In genomic region chr6:52894501-52894823, GRCm38 (mm10) we compare ENCODE assay signal across 11 mouse cellular contexts.
A peak's percentile ranks its signal among the peaks of the same experiment; 100 is the strongest.
DNase-seq lines count a peak whose midpoint lies in the region; ATAC-seq and TF ChIP-seq lines count a peak whose summit lies in the region.
"Had no signal": no experiment of that assay in that cellular context is flagged by ENCODE, and none has a peak within 500 bp of the region (broad histone marks: within the 10 kb centered on the region; RNA-seq: fewer than 3 reads in every experiment).

No protein-coding gene starts in this region.

- no peaks in the 10 kb centered on the region for H3K9me3 ChIP-seq in intestine, postnatal 0 days (ENCODE audit: control insufficient read depth)
- H3K9me3 ChIP-seq in intestine, embryonic 16.5 days (ENCODE audit: control insufficient read depth, low read length) = no peaks in the 10 kb centered on the region
- H3K9me3 ChIP-seq in forebrain, embryonic 15.5 days = no peaks in the 10 kb centered on the region
- no peaks in the 10 kb centered on the region for H3K9me3 ChIP-seq in midbrain, embryonic 14.5 days (ENCODE audit: control insufficient read depth, low read length)
- H3K9me3 ChIP-seq: limb, embryonic 15.5 days had no signal

- H3K4me2 ChIP-seq in intestine, postnatal 0 days (replicated peaks; ENCODE audit: low read depth) = peak overlapping the region; percentile 17; the same call in 1 of the 2 replicates
- H3K4me2 ChIP-seq in intestine, embryonic 16.5 days (ENCODE audit: low read depth, low read length) = no peak overlapping the region
- H3K4me2 ChIP-seq in forebrain, embryonic 15.5 days (replicated peaks) = peak overlapping the region; percentile 39
- H3K4me2 ChIP-seq in midbrain, embryonic 14.5 days (ENCODE audit: low read length) = peak overlapping the region; percentile 23
- H3K4me2 ChIP-seq: limb, embryonic 15.5 days had no signal

- no peak overlapping the region for H3K27ac ChIP-seq in intestine, postnatal 0 days (ENCODE audit: low read depth, low read length)
- H3K27ac ChIP-seq in intestine, embryonic 16.5 days (ENCODE audit: low read length) = no peak overlapping the region
- peak overlapping the region; percentile 54 for H3K27ac ChIP-seq in forebrain, embryonic 15.5 days (replicated peaks)
- peak overlapping the region; percentile 34 for H3K27ac ChIP-seq in midbrain, embryonic 14.5 days (replicated peaks; ENCODE audit: low read depth, low read length)
- H3K27ac ChIP-seq: limb, embryonic 15.5 days had no signal

- no peak overlapping the region for H3K4me3 ChIP-seq in intestine, postnatal 0 days (ENCODE audit: low read depth, low read length)
- H3K4me3 ChIP-seq in intestine, embryonic 16.5 days (ENCODE audit: low read length) = no peak overlapping the region
- 0 out of 2 replicates have a peak overlapping the region, but pooled peaks have one; percentile 8 for H3K4me3 ChIP-seq in forebrain, embryonic 15.5 days
- H3K4me3 ChIP-seq in midbrain, embryonic 14.5 days (replicated peaks; ENCODE audit: low read depth, low read length) = no peak overlapping the region
- H3K4me3 ChIP-seq: limb, embryonic 15.5 days had no signal

- H3K9ac ChIP-seq in intestine, postnatal 0 days (ENCODE audit: low read depth, low read length) = no peak overlapping the region
- H3K9ac ChIP-seq in intestine, embryonic 16.5 days (ENCODE audit: low read depth, low read length) = no peak overlapping the region
- H3K9ac ChIP-seq in forebrain, embryonic 15.5 days (replicated peaks) = 0 out of 2 replicates have a peak overlapping the region, but pooled peaks have one; percentile 6
- no peak overlapping the region for H3K9ac ChIP-seq in midbrain, embryonic 14.5 days (replicated peaks; ENCODE audit: low read length)
- H3K9ac ChIP-seq: limb, embryonic 15.5 days had no signal

- no peak for TF ChIP-seq CTCF in intestine, postnatal 0 days (IDR thresholded peaks at IDR 0.05; ENCODE audit: low read depth)

- no peaks in the 10 kb centered on the region for H3K4me1 ChIP-seq in intestine, postnatal 0 days (replicated peaks; ENCODE audit: control insufficient read depth, insufficient read depth, low read length)
- no peaks in the 10 kb centered on the region for H3K4me1 ChIP-seq in intestine, embryonic 16.5 days (ENCODE audit: control insufficient read depth, insufficient read depth, low read length)
- peaks cover 27% of the 10 kb centered on the region for H3K4me1 ChIP-seq in forebrain, embryonic 15.5 days
- H3K4me1 ChIP-seq in midbrain, embryonic 14.5 days (ENCODE audit: control insufficient read depth, insufficient read depth, low read length) = peaks cover 23% of the 10 kb centered on the region

- intact Hi-C loops in heart, postnatal 25 days (cut with DNase I) = no loop called here

- ATAC-seq in intestine, postnatal 0 days = no peak
- no peak for ATAC-seq in intestine, embryonic 16.5 days
- ATAC-seq in forebrain, embryonic 15.5 days (replicated peaks) = peak; percentile 75
- ATAC-seq in midbrain, embryonic 14.5 days (ENCODE audit: low FRiP score, low TSS enrichment) = 0 out of 2 replicates have a peak, but pooled peaks have one; percentile 20
- ATAC-seq: Patski had no signal

- no peaks in the 10 kb centered on the region for H3K27me3 ChIP-seq in intestine, postnatal 0 days (replicated peaks; ENCODE audit: control insufficient read depth, insufficient read depth, low read length)
- no peaks in the 10 kb centered on the region for H3K27me3 ChIP-seq in intestine, embryonic 16.5 days (replicated peaks; ENCODE audit: control insufficient read depth, insufficient read depth, low read length)
- H3K27me3 ChIP-seq in forebrain, embryonic 15.5 days = peaks cover 7% of the 10 kb centered on the region; the same call in 1 of the 2 replicates
- H3K27me3 ChIP-seq in midbrain, embryonic 14.5 days (ENCODE audit: control insufficient read depth, insufficient read depth, low read length) = no peaks in the 10 kb centered on the region
- H3K27me3 ChIP-seq: limb, embryonic 15.5 days; Patski had no signal

- DNase-seq in brain, adult 2 months (ENCODE audit: low read depth, low spot score) = peak; percentile 42
- DNase-seq in midbrain, embryonic 14.5 days = peak; percentile 66
- no peak for DNase-seq in adrenal gland, adult 8-10 months
- no peak for DNase-seq in kidney, postnatal 36 days
- no peak for DNase-seq in heart, postnatal 25 days (ENCODE audit: low spot score)
- DNase-seq: kidney, postnatal 25 days had no signal

- no peaks in the 10 kb centered on the region for H3K36me3 ChIP-seq in intestine, postnatal 0 days (ENCODE audit: control insufficient read depth, insufficient read depth)
- H3K36me3 ChIP-seq in intestine, embryonic 16.5 days (ENCODE audit: control insufficient read depth, insufficient read depth, low read length) = no peaks in the 10 kb centered on the region
- no peaks in the 10 kb centered on the region for H3K36me3 ChIP-seq in forebrain, embryonic 15.5 days
- no peaks in the 10 kb centered on the region for H3K36me3 ChIP-seq in midbrain, embryonic 14.5 days (ENCODE audit: control insufficient read depth, insufficient read depth, low read length)

- 64% methylated on average over 13 of the region's 13 CpGs for WGBS in intestine, postnatal 0 days
- 39% methylated on average over 13 of the region's 13 CpGs for WGBS in intestine, embryonic 16.5 days
- 5% methylated on average over 13 of the region's 13 CpGs for WGBS in forebrain, embryonic 15.5 days
- 23% methylated on average over 13 of the region's 13 CpGs for WGBS in midbrain, embryonic 14.5 days

Comparison
In these comparisons a context has a peak if more than half of its experiments do, and no peak if none do; other contexts are left out.
1. ATAC-seq: peak in forebrain, embryonic 15.5 days (single experiment) and midbrain, embryonic 14.5 days (single experiment); none in intestine, postnatal 0 days (single experiment) and intestine, embryonic 16.5 days (single experiment).
2. H3K27ac ChIP-seq: peak in forebrain, embryonic 15.5 days (single experiment) and midbrain, embryonic 14.5 days (single experiment); none in intestine, postnatal 0 days (single experiment) and intestine, embryonic 16.5 days (single experiment).
3. DNase-seq: peak in brain, adult 2 months (single experiment) and midbrain, embryonic 14.5 days (single experiment); none in adrenal gland, adult 8-10 months (single experiment), kidney, postnatal 36 days (0 of 2) and heart, postnatal 25 days (single experiment).